Mouse (Mus musculus) C3H10T1/2 (cell line): ENCODE results near the gene Olfr1293-ps. TPM values are rescaled to one million over a fixed set of nuclear protein-coding genes. Genes with fewer than 3 reads are reported as not detected.

Source experiments
- polyA plus RNA-seq, 2 experiments: library from polyadenylated mRNA; unstranded; fragments of >200 nt; fragmentation: generic; extraction: Trizol; gene quantifications; one replicate each; pipeline ENCODE4 v1.2.1; 2012; ENCODE audit warnings: missing spikeins in 2 of 2

Olfr1293-ps gene
- not detected for polyA plus RNA-seq

DNA sequence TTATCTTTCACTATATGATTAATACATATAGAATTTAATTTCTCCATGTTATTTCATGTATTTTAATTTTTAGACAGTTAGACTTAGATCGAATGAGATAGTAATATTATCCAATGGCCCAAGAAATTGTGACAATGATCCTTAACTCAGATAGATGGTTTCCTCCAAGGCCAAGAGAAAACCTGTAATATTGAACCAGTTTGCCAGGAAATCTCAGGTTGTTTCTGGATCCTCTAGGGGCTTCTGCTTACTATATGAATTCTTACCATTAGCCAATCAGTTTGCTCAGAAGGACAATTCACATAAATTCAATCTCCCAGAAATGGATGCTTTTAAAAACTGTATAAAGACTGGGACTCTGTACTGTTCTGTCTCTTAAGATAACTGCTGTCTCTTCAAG is at the start of gene Olfr1293-ps:
TSS of gene Olfr1293-ps (plus strand) at position 301 of the 400 bp plus-strand sequence.

GRCm38 (mm10) chr2:111480519-111480918 is 44.5 kb upstream of the Olfr1293-ps start, which contains the start of gene Olfr1289:
Gene Olfr1289 (plus strand): TSS chr2:111480819.

GRCm38 (mm10) chr2:111493729-111494128 is 31.3 kb upstream of the Olfr1293-ps start, which contains the start of gene Olfr1290:
Gene Olfr1290 (minus strand): TSS chr2:111493829.

DNA sequence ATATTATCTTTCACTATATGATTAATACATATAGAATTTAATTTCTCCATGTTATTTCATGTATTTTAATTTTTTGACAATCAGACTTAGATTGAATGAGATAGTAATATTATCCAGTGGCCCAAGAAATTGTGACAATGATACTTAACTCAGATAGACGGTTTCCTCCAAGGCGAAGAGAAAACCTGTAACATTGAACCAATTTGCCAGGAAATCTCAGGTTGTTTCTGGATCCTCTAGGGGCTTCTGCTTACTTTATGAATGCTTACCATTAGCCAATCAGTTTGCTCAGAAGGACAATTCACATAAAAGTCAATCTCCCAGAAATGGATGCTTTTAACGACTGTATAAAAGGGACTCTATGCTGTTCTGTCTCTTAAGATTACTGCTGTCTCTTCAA is 28.1 kb upstream of the Olfr1293-ps start, which contains the start of gene Olfr1291-ps1:
TSS of gene Olfr1291-ps1 (plus strand) at position 301 of the 400 bp plus-strand sequence.

GRCm38 (mm10) chr2:111540191-111540590 is 15.2 kb downstream of the Olfr1293-ps start, which contains the start of gene Olfr1294:
Gene Olfr1294 (minus strand): TSS chr2:111540291.

GRCm38 (mm10) chr2:111569581-111569980 is 44.6 kb downstream of the Olfr1293-ps start, which contains the start of gene Olfr1295:
Gene Olfr1295 (minus strand): TSS chr2:111569681.

Other genes with a start within 250 kb of the Olfr1293-ps start
- not detected for gene Olfr1278, start 235.1 kb upstream of the Olfr1293-ps start, polyA plus RNA-seq
- not detected for gene Olfr1279, start 224.6 kb upstream of the Olfr1293-ps start, polyA plus RNA-seq
- gene Olfr1280, start 211.2 kb upstream of the Olfr1293-ps start, polyA plus RNA-seq = not detected
- gene Olfr1281, start 198.7 kb upstream of the Olfr1293-ps start, polyA plus RNA-seq = not detected
- gene Olfr1282, start 189.1 kb upstream of the Olfr1293-ps start, polyA plus RNA-seq = not detected
- not detected for gene Olfr1283, start 158.4 kb upstream of the Olfr1293-ps start, polyA plus RNA-seq
- not detected for gene Olfr1284, start 149.7 kb upstream of the Olfr1293-ps start, polyA plus RNA-seq
- not detected for gene Olfr1286, start 102.1 kb upstream of the Olfr1293-ps start, polyA plus RNA-seq
- gene Olfr1287, start 76.1 kb upstream of the Olfr1293-ps start, polyA plus RNA-seq = not detected
- gene Olfr1288, start 51.1 kb upstream of the Olfr1293-ps start, polyA plus RNA-seq = not detected
- not detected for gene Olfr1289, start 44.4 kb upstream of the Olfr1293-ps start, polyA plus RNA-seq
- gene Olfr1290, start 31.4 kb upstream of the Olfr1293-ps start, polyA plus RNA-seq = not detected
- gene Olfr1291-ps1, start 28.0 kb upstream of the Olfr1293-ps start, polyA plus RNA-seq = not detected
- not detected for gene Olfr1294, start 15.1 kb downstream of the Olfr1293-ps start, polyA plus RNA-seq
- not detected for gene Olfr1295, start 44.5 kb downstream of the Olfr1293-ps start, polyA plus RNA-seq
- not detected for gene Olfr1297, start 101.3 kb downstream of the Olfr1293-ps start, polyA plus RNA-seq
- gene Olfr1298, start 124.0 kb downstream of the Olfr1293-ps start, polyA plus RNA-seq = not detected
- not detected for gene Olfr1299, start 136.2 kb downstream of the Olfr1293-ps start, polyA plus RNA-seq
- gene Olfr1301, start 225.8 kb downstream of the Olfr1293-ps start, polyA plus RNA-seq = not detected